Mouse (Mus musculus) C2C12 (cell line): ENCODE measurements at regions not wholly inside any gene's neighbourhood (a gene's known extent, or its start where the extent isn't known, plus 50 kb on each side); places are given as distances from the start of the nearest gene placed in this dataset.

Source experiments
- H3K27me3 ChIP-seq: one replicate; pipeline ENCODE4 v1.6.1; 2011; ENCODE audit not compliant: control insufficient read depth, insufficient read depth, insufficient read length
- H3K36me3 ChIP-seq: one replicate; pipeline ENCODE4 v1.6.1; 2011; ENCODE audit not compliant: control insufficient read depth, insufficient read depth
- H3K4me3 ChIP-seq: one replicate; pipeline ENCODE4 v1.5.1; 2011; ENCODE audit warnings: mild to moderate bottlenecking, control low read depth; ENCODE audit not compliant: poor library complexity, insufficient read depth, severe bottlenecking
- H3K79me2 ChIP-seq: one replicate; pipeline ENCODE4 v1.6.1; 2011; ENCODE audit not compliant: control insufficient read depth, insufficient read depth
- H3K79me3 ChIP-seq: one replicate; pipeline ENCODE4 v1.6.1; 2011; ENCODE audit warnings: low read depth, control low read depth
- H3ac ChIP-seq: one replicate; pipeline ENCODE3; 2011; ENCODE audit warnings: low read depth; ENCODE audit not compliant: control insufficient read depth, insufficient read length
- CEBPB ChIP-seq: IDR thresholded peaks from one replicate; pipeline ENCODE4 v1.6.1; 2011; ENCODE audit warnings: low read depth, mild to moderate bottlenecking, control low read depth, moderate library complexity
- CTCF ChIP-seq: IDR thresholded peaks from one replicate; pipeline ENCODE4 v1.5.1; 2011; ENCODE audit not compliant: control insufficient read depth, insufficient read depth, insufficient read length
- FOSL1 ChIP-seq: IDR thresholded peaks from one replicate; pipeline ENCODE4 v1.8.0; 2011; ENCODE audit warnings: mild to moderate bottlenecking, low read length; ENCODE audit not compliant: poor library complexity, insufficient read depth, severe bottlenecking
- MAX ChIP-seq: IDR thresholded peaks from one replicate; pipeline ENCODE4 v1.6.1; 2011; ENCODE audit warnings: mild to moderate bottlenecking, control low read depth
- MYOD1 ChIP-seq: IDR thresholded peaks from one replicate; pipeline ENCODE4 v1.6.1; 2011; ENCODE audit warnings: low read depth; ENCODE audit not compliant: control insufficient read depth, insufficient read length
- MYOG ChIP-seq: IDR thresholded peaks from one replicate; pipeline ENCODE4 v1.6.1; 2011; ENCODE audit not compliant: control insufficient read depth, insufficient read length; ENCODE audit errors: extremely low read depth
- USF1 ChIP-seq: IDR thresholded peaks from one replicate; pipeline ENCODE4 v1.6.1; 2011; ENCODE audit warnings: low read depth, mild to moderate bottlenecking, control low read depth, moderate library complexity

DNA sequence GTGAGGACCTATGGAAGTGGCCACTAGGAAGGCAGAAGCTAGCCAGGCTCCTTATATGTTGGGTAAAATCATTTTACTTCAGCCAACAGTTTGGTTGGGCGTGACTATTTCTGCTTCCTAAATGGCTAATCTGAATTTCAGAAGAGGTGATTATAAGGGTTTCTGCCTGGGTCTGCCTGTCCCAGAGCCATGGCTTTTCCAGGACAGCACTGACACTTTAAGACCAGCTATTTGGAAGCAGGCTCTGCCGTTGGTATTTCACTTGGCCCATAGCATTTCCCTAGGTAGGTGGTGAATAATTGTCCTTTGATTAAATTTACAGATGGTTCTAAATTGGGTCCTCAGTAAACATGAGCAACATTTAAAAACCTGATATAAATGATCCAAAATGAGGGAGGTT, 240.3 kb downstream of the Plpp3 start:
- no peaks in the 10 kb centered on the region for H3K27me3 ChIP-seq
- H3K36me3 ChIP-seq = no peaks in the 10 kb centered on the region
- H3K4me3 ChIP-seq = no peak overlapping the region
- no peak for TF ChIP-seq MYOD1
- TF ChIP-seq USF1 = no peak
- TF ChIP-seq CEBPB = no peak
- no peak for TF ChIP-seq CTCF
- TF ChIP-seq MYOG = no peak
- TF ChIP-seq FOSL1 = no peak
- TF ChIP-seq MAX = no peak
- no peak overlapping the region for H3ac ChIP-seq
- H3K79me2 ChIP-seq = no peaks in the 10 kb centered on the region
- H3K79me3 ChIP-seq = no peaks in the 10 kb centered on the region

DNA sequence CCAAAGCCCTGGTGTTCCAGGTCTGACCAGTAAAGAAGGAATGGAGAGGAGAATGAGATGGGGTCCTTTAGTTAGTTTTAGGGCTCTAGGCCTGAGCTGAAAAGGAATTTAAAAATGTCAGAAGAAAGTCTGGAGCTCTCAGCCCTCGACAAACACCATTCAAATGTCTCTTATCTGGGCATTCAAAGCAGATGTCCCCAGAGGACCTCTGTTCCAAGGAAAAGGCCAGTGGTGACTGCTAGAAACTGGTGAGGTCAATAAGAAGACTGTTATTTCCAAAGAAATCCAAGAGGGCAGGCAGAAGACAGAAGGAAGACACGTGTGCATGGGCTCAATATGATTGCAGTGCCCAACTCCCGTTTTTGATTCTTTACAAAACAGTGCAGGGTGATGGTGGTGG, 244.9 kb downstream of the Plpp3 start:
- no peak overlapping the region for H3K4me3 ChIP-seq
- H3K27me3 ChIP-seq = no peaks in the 10 kb centered on the region
- no peaks in the 10 kb centered on the region for H3K79me2 ChIP-seq
- H3K36me3 ChIP-seq = no peaks in the 10 kb centered on the region
- no peak overlapping the region for H3ac ChIP-seq
- TF ChIP-seq FOSL1 = no peak
- no peak for TF ChIP-seq USF1
- no peak for TF ChIP-seq CEBPB
- TF ChIP-seq MAX = no peak
- TF ChIP-seq MYOG = no peak
- no peaks in the 10 kb centered on the region for H3K79me3 ChIP-seq

- Histone ChIP-seq H3K27me3 (no peaks in the 10 kb centered on the region), H3K36me3 (no peaks in the 10 kb centered on the region), H3K79me2 (no peaks in the 10 kb centered on the region), H3K79me3 (no peaks in the 10 kb centered on the region), H3ac (no peak overlapping the region), H3K4me3 (no peak overlapping the region)
- no peak for TF ChIP-seq MYOG
- TF ChIP-seq FOSL1 = no peak
- no peak for TF ChIP-seq USF1
- no peak for TF ChIP-seq CEBPB
- TF ChIP-seq CTCF = no peak
- TF ChIP-seq MYOD1 = no peak
- no peak for TF ChIP-seq MAX
These were observed 246.0 kb downstream of the Plpp3 start for GRCm38 (mm10) chr4:105403169-105403568.

- Histone ChIP-seq H3K79me2 (no peaks in the 10 kb centered on the region), H3K4me3 (no peak overlapping the region), H3ac (no peak overlapping the region), H3K79me3 (no peaks in the 10 kb centered on the region), H3K36me3 (no peaks in the 10 kb centered on the region), H3K27me3 (no peaks in the 10 kb centered on the region)
- TF ChIP-seq MYOD1 (no peak), USF1 (no peak), MYOG (no peak), CTCF (no peak), FOSL1 (no peak), MAX (no peak), CEBPB (no peak)
These were observed 246.5 kb downstream of the Plpp3 start for GRCm38 (mm10) chr4:105403686-105404085.

DNA sequence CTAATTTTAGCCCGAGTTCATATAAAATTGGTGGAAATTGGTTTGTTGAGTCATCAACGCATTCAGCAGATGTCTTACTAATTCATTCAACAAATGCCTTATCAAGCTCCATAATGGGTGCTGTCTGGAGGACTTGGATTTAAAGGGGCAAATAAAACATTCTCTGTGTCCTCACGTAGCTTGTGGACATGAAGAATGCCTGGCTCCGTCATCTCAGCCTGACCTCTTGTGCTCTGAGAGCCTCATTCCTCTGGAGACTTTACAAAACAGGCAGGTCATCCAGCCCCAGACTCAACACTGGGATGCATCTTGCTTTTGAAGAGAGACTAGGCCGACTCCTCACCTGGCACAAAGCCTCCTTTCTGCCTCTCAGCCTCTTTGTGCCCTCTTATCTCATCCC, 248.6 kb downstream of the Plpp3 start:
- Histone ChIP-seq H3ac (no peak overlapping the region), H3K36me3 (no peaks in the 10 kb centered on the region), H3K79me2 (no peaks in the 10 kb centered on the region), H3K4me3 (no peak overlapping the region), H3K79me3 (no peaks in the 10 kb centered on the region), H3K27me3 (no peaks in the 10 kb centered on the region)
- TF ChIP-seq MAX (no peak), MYOD1 (no peak), MYOG (no peak), USF1 (no peak)

DNA sequence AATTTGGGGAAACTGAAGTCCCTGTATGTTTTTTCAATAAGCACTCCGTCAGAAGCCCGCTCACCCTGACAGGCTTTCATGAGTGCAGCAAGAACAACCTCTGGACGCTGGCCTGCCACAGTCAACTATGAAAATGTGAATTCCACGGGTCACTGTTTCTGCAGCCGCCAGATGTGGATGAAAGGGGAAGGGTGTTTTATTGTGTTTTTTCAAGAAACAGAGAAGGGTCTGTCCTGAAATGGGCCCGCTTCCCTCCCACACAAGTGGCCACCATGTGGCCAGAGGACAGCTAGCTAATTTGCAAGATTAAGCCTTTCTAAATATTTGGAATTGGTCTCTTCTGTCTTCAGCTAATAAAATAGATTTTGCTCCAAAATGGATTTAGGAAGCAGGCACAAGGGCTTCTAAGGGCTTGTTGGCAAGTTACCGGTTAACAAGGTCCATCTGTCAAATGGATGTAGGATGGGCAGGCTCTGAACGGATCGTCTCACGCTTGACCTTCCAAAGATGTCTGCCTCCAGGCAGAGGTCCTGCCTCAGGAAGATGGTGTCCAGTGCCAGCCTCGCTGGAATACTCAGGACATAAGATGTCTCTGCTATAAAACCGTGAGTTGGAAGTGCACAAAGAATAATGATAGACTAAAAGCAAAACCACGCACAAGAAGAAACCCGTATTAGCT, 249.8 kb downstream of the Plpp3 start:
- Histone ChIP-seq H3ac (no peak overlapping the region), H3K27me3 (no peaks in the 10 kb centered on the region), H3K36me3 (no peaks in the 10 kb centered on the region), H3K79me3 (no peaks in the 10 kb centered on the region), H3K79me2 (no peaks in the 10 kb centered on the region), H3K4me3 (no peak overlapping the region)
- TF ChIP-seq CEBPB (no peak), MAX (no peak), USF1 (no peak), MYOD1 (no peak), FOSL1 (no peak), CTCF (no peak), MYOG (no peak)
